Mouse (Mus musculus) spleen, postnatal 14 days (tissue): ENCODE measurements around the gene Gm21981.
A peak's percentile ranks its signal among the peaks of the same experiment; 100 is the strongest.

Experiments used
- DNase-seq, 2 experiments: peaks; one replicate each; pipeline ENCODE4 v3.0.0; 2021 to 2022; ENCODE audit warnings: low spot score in 2 of 2

Gm21981 gene

DNA sequence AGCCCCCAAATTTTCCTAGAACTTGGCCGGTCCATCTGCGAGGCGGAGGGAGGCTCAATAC lies at the start of gene Gm21981:
Gm21981 (minus strand) TSS at position 14 of the 61 bp plus-strand sequence.
- no peak for DNase-seq

DNA sequence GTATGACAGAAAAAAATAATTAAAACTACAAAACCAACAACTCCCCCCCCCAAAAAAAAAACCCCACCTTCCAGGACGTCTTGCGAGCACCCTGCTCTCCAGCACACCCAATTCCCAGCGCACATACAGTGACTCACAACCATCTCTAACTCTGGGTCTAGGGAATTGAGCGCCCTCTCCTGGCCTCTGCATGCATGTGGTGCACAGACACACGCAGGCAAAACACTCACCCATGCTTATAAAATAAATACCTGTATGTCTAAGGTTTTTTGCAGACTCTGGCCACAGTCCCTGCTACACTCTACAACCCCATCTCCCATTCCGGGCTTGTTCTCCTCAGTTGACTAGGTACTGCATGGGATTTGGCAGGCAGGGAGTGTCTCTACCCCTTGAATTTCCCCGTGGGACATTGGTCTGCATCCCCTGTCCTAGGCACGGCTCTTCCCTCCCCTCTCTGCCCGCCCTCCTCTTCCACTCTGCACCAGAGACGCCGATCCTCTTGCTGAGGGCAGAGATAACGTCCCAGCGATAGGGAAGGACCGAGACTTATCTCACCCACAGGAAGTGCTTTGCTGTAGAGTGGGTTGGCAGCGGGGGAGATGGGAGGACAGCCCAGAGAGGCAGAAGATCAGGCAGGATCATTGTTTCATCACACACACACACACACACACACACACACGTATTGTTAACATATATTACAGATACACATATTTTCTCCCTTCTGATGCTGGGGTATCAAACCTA lies 48.9 kb upstream of the Gm21981 start:
- no peak for DNase-seq

DNA sequence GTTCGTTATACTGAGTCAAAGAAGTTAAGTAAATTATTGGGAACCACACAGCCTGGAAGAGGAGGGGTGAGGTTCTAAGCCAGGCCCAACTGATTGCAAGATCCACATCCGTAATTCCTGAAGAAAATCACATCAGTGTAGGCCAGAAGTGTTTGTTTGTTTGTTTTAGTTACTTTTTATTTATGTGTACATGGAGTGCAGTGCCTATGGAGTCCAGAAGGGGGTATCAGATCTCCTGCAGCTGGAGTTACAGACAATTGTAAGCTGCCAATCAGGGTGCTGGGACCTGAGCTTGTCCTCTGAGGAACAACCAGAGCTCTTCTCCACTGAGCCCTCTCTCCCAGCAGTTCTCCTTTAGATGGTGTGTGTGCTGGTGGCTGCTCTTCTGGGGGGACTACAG lies 45.9 kb upstream of the Gm21981 start:
- no peak for DNase-seq

DNA sequence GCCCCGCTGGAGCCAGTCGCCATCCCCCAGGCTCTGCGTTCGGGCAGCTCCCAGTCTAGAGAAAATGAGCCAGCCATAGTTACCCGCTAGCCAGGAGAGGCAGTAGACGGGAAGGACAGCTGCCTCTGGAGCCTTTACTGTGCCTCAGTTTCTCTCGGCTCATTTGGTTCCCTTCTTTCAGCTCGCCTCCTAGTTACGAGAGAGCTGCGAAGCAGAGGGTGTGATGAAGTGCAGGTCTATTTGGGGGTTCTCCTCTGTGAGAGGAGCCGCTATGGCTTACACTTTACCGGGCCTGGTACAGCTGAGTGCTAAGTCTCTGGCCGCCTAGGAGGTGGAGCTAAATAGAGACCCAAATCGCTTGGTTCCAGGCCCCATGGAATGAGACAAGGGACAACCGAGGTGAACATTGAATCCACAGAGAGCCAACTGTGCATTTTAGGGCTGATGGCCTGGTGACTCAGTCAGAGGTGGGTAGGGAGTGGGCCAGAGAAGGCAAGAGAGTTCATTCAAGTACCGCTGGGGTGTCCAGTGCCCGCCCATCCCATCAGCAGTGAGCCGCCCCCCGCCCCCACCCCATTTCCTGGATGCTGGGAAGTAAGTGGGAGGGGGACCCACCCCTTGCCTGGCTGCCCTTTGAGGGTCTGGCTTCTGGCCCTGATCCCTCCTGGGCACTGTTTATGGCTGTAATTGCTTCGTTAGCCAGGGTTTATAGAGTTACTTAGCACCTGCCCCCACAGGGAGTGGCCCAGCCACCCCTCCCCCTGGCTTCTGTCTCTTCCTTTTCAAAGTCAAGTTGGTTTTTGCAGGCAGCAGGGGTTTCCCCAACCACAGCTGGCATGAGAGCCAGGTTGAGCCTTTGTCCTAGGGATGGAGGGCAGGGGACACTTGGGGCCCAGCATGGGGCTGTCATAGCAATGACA lies 44.9 kb upstream of the Gm21981 start:
- DNase-seq, result peak; percentile 39 to 56

DNA sequence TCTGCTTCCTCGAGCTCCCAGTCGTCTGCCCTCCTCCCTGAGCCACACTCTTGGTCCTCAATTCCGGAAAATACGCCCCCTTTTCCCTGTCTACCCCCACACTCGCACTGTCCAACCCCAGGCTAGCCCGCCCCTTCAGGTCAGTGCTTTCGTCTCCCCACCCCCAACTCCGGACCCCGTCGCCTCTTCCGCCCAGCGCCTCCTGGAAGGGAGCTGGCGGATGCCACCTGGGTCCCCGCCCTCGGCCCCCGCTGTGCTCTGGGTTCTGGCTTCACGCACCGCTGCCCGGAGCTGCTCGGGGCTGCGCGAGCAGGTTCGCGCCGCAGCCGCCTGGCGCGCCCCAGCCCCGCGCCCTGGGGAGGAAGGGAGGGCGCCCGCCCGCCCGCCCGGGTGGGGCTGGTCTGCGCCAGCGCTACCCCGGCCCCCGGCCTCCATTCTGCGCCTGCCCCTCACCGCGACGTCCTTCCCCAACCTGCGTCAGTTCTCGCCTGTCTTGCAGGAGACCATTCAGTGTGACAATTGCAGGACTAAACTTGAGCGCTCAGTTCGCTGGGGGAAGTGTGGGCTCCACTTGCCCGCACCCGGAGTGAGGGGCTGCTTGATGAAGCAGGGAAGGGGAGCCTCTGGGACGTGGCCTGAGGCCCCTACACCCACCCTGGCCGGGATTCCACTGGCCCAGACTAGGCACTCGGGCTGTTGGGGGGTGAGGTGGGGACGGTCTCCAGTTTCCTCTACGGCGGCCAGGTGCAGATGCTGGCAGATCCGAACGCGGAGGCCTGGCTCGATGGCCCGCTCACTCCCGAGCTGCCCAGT lies 44.0 kb upstream of the Gm21981 start:
- peak; percentile 69 to 74 for DNase-seq

DNA sequence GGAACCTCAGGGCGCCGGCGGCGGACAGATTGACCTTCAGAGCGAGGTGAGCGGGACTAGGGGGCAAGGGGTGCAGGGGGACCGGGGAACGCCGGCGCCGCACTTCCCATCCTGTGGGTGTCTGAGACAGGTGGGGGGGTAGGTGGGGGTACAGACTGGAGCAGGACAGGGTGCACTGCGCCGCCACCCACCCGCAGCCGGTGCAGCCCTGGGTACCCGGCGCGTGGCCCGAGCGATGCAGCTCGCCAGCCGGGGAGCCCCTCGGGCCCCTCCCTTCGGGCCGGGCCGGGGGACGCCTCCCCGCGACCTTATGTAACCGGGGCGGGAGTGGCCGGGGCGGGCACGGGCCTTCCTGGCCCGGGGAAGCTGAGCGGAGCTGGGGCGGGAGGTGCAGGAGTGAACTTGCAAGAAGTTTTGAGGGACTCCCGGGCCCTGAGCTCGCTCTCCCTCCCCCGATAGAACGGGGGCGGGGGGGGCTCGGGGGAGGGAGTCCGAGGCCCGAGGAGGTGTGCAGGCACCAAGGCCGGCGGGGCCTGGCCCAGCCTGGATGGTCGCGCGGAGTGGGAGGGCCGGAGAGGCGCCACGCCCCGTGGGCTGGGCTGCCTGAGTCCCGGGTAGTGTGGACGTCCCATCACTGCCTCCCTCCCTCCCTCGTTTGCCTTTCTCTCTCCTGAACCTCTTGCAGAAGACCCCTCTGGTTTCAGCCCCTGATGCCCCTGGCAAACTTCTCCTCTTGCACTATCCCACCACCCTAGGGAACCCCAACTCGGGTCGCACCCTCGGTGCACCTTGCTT lies 43.2 kb upstream of the Gm21981 start:
- DNase-seq, result peak; percentile 75 to 80

DNA sequence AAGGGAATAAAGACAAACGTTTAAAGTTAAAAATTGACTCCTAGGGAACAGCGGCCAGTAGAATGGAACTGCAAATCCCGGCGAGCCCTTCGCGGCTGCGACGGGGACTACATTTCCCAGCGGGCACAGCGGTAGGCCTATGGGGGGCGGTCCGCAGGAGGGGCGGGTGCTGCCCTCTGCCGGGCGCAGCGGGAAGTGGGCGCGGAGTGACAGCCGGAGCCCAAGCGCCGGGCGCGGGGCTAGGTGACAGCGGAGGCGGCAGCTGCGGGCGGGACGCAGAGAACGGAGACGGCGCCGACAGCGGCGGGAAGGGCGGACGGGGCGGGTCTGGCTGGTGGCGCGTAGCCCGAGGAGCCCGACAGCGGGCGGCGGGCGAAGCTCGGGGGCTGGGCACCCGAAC lies 42.6 kb upstream of the Gm21981 start, which contains the start of gene Tfeb:
Tfeb (plus strand) TSS at position 175 of the 400 bp plus-strand sequence.
- DNase-seq, result peak; percentile 97 to 99

DNA sequence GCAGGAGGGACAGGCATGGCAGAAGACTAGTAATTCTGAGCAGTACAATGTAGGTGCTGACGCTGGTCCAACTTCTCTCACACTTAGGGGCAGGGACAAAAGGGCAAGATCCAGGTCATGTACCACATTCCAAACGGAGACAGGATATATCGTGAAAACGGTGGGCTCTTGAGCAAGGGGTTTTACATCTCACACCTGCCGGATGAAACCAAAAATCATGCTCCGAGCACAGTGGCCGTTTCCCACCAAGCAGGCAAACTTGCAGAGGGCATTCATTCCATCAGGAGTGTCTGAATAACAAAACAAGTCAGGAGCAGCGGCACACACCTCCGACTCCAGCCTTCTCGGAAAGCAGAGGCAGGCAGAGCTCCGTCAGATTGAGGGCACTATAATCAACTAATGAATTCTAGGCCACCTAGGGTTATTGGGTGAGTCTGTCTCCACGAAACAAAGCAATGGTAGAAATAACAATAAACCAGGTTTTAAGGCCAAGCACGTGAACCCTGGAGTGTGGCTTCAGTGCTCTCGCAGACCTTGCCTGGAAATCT lies 41.4 kb upstream of the Gm21981 start:
- DNase-seq, result no peak

DNA sequence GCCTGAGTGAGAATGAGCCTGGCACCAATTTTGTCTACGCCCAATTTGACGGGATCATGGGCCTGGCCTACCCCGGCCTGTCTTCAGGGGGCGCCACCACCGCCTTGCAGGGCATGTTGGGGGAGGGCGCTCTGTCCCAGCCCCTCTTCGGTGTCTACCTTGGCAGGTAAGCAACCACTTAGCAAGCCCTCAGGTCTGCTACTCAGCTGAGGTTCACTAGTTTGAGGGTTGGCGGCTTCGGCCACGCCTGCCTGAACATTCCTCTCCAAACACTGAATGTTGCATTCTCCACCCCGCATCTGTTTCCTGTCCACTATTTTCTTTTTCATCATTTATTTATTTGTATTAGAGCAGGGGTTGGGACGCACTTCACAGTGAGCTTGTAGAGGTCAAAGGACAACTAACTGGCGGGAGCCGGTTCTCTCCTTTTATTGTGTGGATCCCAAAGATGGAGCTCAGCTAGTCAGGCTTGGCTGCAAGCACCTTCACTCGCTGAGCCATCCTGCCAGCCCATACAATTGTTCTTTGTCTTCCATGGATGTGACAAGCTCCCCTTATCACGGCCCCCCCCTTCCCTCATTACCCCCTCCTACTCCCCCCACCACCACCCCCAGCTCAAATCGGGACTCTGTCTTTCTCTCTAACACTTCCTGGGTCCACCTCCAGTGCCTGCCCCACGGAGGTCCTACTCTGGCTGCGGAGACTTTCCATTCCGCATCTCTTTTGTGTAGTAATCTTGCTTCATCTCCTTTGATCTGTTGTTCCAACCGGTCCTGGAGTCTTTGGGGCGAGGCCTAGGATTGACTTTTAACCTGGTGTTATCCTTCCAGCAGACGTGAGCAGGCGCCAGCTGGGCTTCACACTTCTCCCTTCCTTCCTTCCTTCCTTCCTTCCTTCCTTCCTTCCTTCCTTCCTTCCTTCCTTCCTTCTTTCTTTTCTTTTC lies 36.6 kb upstream of the Gm21981 start:
- no peak for DNase-seq

DNA sequence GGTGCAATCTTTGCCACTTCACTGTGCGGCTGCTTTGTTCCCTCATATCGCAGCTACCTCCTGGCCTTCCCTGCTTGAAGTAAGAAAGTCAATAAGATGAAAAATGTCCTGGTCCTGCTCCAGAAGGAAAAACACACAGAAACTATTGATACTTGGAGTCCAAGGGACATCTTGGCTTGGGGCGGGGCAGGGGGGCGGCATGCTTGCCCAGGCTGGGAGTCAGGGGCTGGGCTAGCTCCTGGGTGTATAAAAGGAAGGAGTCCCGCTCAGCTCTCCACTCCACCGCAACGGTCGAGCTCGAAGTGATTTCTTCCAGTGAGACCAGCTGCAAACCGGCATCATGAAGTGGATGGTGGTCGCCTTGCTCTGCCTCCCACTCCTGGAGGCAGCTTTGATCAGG lies 32.3 kb upstream of the Gm21981 start, which contains the start of gene Pgc:
Pgc (plus strand) TSS at position 277 of the 400 bp plus-strand sequence.
- DNase-seq, result no peak

DNA sequence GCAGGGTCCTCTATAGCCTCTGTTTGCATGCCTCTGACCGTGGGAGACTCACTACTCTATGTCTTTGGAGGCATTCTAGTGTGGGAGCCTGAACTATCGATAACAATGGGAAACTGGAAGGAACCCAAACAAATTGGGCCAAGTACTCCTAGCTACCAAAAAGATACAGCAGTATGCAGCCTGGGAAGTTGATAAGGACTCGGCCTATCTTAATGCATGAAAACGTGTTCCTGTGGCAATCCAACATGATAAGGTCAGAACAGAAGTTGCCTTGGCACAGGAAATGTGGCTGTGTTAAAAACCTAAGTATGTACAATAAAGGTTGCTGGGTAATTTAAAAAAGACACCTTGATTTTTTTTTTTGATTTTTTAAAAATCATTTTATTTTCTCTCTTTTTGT lies 26.9 kb upstream of the Gm21981 start:
- DNase-seq, result no peak

DNA sequence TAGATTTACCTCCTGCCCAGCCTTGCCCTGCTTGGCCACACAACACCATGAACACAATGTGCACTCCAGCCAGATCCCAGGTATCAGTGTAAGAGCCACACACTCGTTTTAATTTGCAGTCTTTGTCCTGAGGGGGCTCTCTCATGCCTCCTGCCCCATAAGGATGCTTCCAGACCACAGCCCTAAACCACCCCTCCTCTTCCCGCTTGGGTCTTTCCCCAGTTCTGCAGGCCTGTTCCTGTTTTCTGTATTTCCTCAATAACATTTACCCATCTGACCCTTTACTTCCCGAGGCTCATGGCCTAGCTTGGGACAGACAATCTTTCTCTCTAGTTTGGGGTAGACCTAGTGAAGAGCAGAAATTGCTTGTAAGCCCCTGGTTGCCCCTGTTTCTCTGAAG lies 20.8 kb upstream of the Gm21981 start:
- no peak for DNase-seq

DNA sequence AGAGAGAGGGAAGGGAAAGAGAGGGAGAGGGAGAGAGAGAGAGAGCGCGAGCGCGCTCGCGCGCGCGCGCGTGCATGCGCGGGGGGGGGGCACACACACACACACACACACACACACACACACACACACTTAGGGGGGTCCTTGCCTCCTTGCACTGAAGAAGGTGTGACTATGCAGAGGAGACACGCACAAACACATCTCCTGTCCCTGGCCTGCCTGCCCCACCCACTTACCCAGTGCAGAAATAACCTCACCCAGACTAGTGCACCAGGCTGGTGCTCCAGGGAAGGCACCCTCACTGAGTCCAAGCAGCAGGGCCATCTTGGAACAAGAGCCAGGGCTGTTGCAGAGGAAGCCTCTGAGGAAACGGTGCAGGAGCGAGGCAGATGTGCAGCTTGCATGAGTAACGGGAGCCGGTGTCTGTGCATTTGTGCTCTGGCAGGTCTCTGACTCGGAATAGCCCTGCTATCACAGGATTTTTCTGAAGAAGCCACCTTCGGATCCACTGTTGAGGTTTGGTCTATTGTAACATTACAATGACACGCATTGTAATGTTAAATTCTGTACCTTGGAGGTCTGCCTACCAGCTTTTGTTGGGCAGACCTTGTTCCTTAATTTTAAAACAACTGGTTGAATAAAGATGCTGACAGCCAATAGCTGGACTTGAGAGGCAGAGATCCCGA lies 18.8 kb upstream of the Gm21981 start:
- no peak for DNase-seq

DNA sequence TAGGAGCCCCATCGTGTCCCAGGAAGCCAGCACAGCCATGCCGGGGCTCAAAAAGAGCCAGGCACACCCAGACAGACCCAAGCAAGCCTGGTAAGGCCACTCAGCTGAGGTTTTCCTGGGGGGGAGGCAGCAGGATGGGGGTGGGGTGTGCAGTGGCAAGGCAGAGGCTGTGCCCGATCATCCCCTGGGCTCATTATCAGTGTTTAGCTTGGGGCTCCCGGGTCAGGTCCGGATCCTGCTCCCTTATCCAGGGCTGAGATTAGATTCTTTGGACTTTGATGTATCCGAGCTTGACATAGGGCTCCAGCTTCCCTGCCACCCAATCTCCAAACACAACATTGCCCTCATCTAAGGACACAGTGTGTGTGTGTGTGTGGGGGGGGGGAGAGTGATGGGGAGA lies 17.6 kb upstream of the Gm21981 start:
- DNase-seq, result no peak

DNA sequence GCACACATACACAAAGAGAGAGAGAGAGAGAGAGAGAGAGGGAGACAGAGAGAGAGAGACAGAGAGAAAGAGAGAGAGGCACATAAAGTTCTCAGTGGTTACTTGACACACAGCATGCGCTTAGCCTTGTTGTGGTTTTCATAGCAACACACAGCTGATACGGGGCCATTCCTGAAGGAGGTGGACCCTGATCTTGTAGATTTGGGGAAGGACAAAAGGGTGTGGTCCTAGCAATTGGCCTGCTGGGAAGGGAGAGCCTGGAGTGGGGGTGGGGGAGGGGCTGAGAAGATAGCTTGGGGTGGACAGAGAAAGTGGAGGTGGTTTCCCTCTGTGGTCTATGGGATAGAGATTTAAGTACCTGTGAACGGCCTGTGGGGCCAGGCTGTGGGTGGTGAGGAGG lies 15.8 kb upstream of the Gm21981 start:
- no peak for DNase-seq

DNA sequence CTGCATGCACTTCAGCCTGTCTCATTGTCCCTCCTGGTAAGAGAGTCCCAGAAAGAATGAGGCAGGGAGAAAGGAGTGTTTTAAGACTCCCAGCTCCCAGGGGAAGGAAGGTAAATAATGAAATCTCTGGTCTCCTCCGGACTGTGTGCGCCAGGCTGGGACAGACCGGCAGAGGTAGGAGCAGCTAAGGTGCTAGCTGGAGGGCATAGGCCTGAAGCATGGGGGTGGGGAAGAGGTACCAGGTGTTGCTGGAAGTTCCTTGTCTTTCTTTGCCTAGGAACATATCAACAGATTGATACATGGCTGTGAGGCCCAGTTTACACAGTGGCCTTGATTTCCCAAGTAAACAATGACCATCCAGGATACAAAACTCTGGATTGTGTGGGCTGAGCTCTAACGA lies 14.7 kb upstream of the Gm21981 start:
- no peak for DNase-seq

DNA sequence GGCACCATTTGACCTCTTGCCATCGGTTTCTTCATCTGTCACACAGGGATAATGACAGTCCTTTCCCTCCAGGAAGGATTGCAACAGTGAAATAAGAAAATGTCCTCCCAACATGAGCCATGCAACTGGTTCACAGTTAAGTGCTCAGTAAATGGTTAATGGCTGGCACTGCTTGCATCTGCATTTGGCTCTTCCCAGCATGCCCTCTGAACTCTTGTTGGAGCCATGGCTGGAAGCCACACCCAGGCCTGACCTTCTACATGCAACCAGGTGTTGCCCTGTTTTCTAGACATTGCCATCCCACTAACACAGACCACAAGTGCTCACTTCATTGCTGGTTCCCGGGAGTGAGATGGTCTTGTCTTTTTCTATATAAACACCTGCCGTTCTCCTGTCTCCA lies 13.7 kb upstream of the Gm21981 start:
- DNase-seq, result no peak

DNA sequence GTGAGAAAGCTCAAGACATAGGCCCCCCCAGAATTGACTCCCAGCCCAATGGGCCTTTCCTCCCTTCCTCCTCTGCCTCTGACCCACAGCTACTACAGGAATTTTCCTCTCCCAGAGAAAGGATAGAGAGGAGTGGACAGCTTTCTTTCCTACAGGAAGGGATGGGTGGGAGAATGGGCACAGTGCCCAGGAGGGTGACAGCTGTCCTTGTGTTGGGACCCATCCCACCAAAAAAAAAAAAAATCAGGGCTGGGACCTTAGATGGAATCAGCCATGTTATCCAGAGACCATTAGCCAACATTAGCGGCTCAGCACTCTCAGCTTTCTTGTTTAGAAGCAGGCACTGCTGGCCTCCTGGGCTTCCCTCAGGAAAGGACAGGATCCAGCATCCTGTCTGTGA lies 11.9 kb upstream of the Gm21981 start:
- DNase-seq, result no peak

DNA sequence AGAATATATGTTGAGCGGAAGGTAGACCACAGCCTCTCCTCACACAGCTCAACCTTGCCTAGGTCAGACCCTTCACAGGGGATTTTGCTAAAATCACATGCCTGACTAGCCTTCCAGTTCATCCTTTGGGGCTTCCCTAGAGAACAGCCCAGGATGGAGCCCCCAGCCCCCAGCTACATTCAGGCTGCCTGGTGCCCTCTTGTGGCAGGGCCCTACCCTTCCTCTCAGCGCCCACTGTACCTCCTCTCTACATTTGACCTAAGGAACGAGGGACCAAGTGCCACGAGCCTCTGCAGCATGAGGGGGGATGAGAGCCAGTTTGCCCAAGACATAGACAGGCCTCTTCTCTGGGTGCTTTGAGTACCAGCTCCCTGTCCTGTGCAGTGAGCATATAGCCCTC lies 10.4 kb upstream of the Gm21981 start:
- DNase-seq, result no peak

DNA sequence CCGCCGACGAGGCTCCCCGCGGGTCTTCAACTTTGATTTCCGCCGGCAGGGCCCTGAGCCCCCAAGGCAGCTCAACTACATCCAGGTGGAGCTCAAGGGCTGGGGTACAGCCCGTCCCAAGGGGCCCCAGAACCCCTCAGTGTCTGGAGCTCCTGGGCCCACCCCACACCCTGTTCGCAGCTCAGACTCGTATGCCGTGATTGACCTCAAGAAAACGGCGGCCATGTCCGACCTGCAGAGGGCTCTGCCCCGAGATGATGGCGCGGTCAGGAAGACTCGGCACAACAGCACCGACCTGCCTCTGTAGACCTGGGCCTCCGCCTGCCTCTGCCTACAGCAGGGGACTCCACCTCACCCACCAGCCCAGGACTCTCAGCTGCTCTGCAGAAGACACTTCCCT lies 9.3 kb upstream of the Gm21981 start:
- DNase-seq, result no peak
